Mouse (Mus musculus): ENCODE results near the gene Eml3. TPM values are rescaled to one million over a fixed set of nuclear protein-coding genes. Genes with fewer than 3 reads are reported as not detected.

The Eml3 gene
- polyA plus RNA-seq, 1 experiment from 2014 or later = 7.8 TPM

- no peaks in the 10 kb centered on the region for H3K4me1 ChIP-seq (replicated peaks; ENCODE audit: control insufficient read depth, insufficient read depth, low read length)
- H3K4me3 ChIP-seq (ENCODE audit: low read depth, low read length) = no peak overlapping the region
- no peak overlapping the region for H3K4me2 ChIP-seq (replicated peaks; ENCODE audit: low read depth, low read length)
- H3K36me3 ChIP-seq (ENCODE audit: control insufficient read depth, insufficient read depth, low read length) = peaks cover 39% of the 10 kb centered on the region
- H3K27me3 ChIP-seq (ENCODE audit: control insufficient read depth, insufficient read depth, low read length) = no peaks in the 10 kb centered on the region
- H3K9ac ChIP-seq (ENCODE audit: low read depth, low read length) = no peak overlapping the region
- H3K9me3 ChIP-seq (ENCODE audit: control insufficient read depth, low read length) = no peaks in the 10 kb centered on the region
- DNase-seq (ENCODE audit: low spot score) (no peak), ATAC-seq (ENCODE audit: low FRiP score) (no peak)
- 96% methylated on average over 6 of the region's 6 CpGs for whole genome bisulfite sequencing
- H3K27ac ChIP-seq (ENCODE audit: low read depth, low read length) = no peak overlapping the region
Observed at GRCm38 (mm10) chr19:8908531-8908930, 20.8 kb upstream of the Eml3 start.

- Histone ChIP-seq H3K9me3 (ENCODE audit: control insufficient read depth, low read length) (no peaks in the 10 kb centered on the region), H3K27ac (ENCODE audit: low read depth, low read length) (no peak overlapping the region), H3K4me2 (replicated peaks; ENCODE audit: low read depth, low read length) (no peak overlapping the region), H3K4me3 (ENCODE audit: low read depth, low read length) (no peak overlapping the region), H3K9ac (ENCODE audit: low read depth, low read length) (no peak overlapping the region), H3K27me3 (ENCODE audit: control insufficient read depth, insufficient read depth, low read length) (no peaks in the 10 kb centered on the region), H3K36me3 (ENCODE audit: control insufficient read depth, insufficient read depth, low read length) (peaks cover 45% of the 10 kb centered on the region), H3K4me1 (replicated peaks; ENCODE audit: control insufficient read depth, insufficient read depth, low read length) (no peaks in the 10 kb centered on the region)
- WGBS = 88% methylated on average over 5 of the region's 5 CpGs
- ATAC-seq (ENCODE audit: low FRiP score) (no peak), DNase-seq (ENCODE audit: low spot score) (no peak)
Observed at GRCm38 (mm10) chr19:8911810-8912209, 17.5 kb upstream of the Eml3 start.

- Histone ChIP-seq H3K9me3 (ENCODE audit: control insufficient read depth, low read length) (no peaks in the 10 kb centered on the region), H3K9ac (ENCODE audit: low read depth, low read length) (no peak overlapping the region), H3K4me2 (replicated peaks; ENCODE audit: low read depth, low read length) (no peak overlapping the region), H3K4me1 (replicated peaks; ENCODE audit: control insufficient read depth, insufficient read depth, low read length) (no peaks in the 10 kb centered on the region), H3K4me3 (ENCODE audit: low read depth, low read length) (no peak overlapping the region), H3K36me3 (ENCODE audit: control insufficient read depth, insufficient read depth, low read length) (peaks cover 32% of the 10 kb centered on the region), H3K27ac (ENCODE audit: low read depth, low read length) (no peak overlapping the region), H3K27me3 (ENCODE audit: control insufficient read depth, insufficient read depth, low read length) (no peaks in the 10 kb centered on the region)
- ATAC-seq (ENCODE audit: low FRiP score) (no peak), DNase-seq (ENCODE audit: low spot score) (no peak)
- WGBS = 91% methylated on average over 3 of the region's 3 CpGs
Observed at GRCm38 (mm10) chr19:8914212-8914611, 15.1 kb upstream of the Eml3 start.

- WGBS = 93% methylated on average over 3 of the region's 3 CpGs
- peaks cover 9% of the 10 kb centered on the region; the same call in 1 of the 2 replicates for H3K36me3 ChIP-seq (ENCODE audit: control insufficient read depth, insufficient read depth, low read length)
- ATAC-seq (ENCODE audit: low FRiP score) (no peak), DNase-seq (ENCODE audit: low spot score) (no peak)
- H3K27ac ChIP-seq (ENCODE audit: low read depth, low read length) = no peak overlapping the region
- no peaks in the 10 kb centered on the region; the same call in 1 of the 2 replicates for H3K4me1 ChIP-seq (replicated peaks; ENCODE audit: control insufficient read depth, insufficient read depth, low read length)
- no peak overlapping the region for H3K9ac ChIP-seq (ENCODE audit: low read depth, low read length)
- no peak overlapping the region for H3K4me2 ChIP-seq (replicated peaks; ENCODE audit: low read depth, low read length)
- no peak overlapping the region for H3K4me3 ChIP-seq (ENCODE audit: low read depth, low read length)
- H3K27me3 ChIP-seq (ENCODE audit: control insufficient read depth, insufficient read depth, low read length) = no peaks in the 10 kb centered on the region
- H3K9me3 ChIP-seq (ENCODE audit: control insufficient read depth, low read length) = no peaks in the 10 kb centered on the region
Observed at GRCm38 (mm10) chr19:8919000-8919399, 10.4 kb upstream of the Eml3 start.

GRCm38 (mm10) chr19:8919684-8920072, 9.7 kb upstream of the Eml3 start:
- Histone ChIP-seq H3K27ac (ENCODE audit: low read depth, low read length) (0 out of 2 replicates have a peak overlapping the region, but pooled peaks have one; percentile 80), H3K36me3 (ENCODE audit: control insufficient read depth, insufficient read depth, low read length) (peaks cover 6% of the 10 kb centered on the region; the same call in 1 of the 2 replicates), H3K27me3 (ENCODE audit: control insufficient read depth, insufficient read depth, low read length) (no peaks in the 10 kb centered on the region), H3K4me1 (replicated peaks; ENCODE audit: control insufficient read depth, insufficient read depth, low read length) (no peaks in the 10 kb centered on the region; the same call in 1 of the 2 replicates), H3K9ac (ENCODE audit: low read depth, low read length) (peak overlapping the region; percentile 77), H3K4me2 (replicated peaks; ENCODE audit: low read depth, low read length) (peak overlapping the region; percentile 74), H3K4me3 (ENCODE audit: low read depth, low read length) (peak overlapping the region; percentile 84; the same call in 1 of the 2 replicates), H3K9me3 (ENCODE audit: control insufficient read depth, low read length) (no peaks in the 10 kb centered on the region)
- WGBS = 72% methylated on average over 6 of the region's 6 CpGs
- no peak for ATAC-seq (ENCODE audit: low FRiP score)
- no peak for DNase-seq (ENCODE audit: low spot score)

- ATAC-seq (ENCODE audit: low FRiP score) (peak; percentile 98), DNase-seq (ENCODE audit: low spot score) (peak; percentile 95)
- no peaks in the 10 kb centered on the region for H3K9me3 ChIP-seq (ENCODE audit: control insufficient read depth, low read length)
- 3% methylated on average over 41 of the region's 50 CpGs for WGBS
- no peaks in the 10 kb centered on the region for H3K27me3 ChIP-seq (ENCODE audit: control insufficient read depth, insufficient read depth, low read length)
- H3K4me1 ChIP-seq (replicated peaks; ENCODE audit: control insufficient read depth, insufficient read depth, low read length) = no peaks in the 10 kb centered on the region; the same call in 1 of the 2 replicates
- H3K36me3 ChIP-seq (ENCODE audit: control insufficient read depth, insufficient read depth, low read length) = peaks cover 4% of the 10 kb centered on the region; the same call in 1 of the 2 replicates
- H3K27ac ChIP-seq (ENCODE audit: low read depth, low read length) = peak within 1 kb of the TSS; percentile 80
- H3K9ac ChIP-seq (ENCODE audit: low read depth, low read length) = peak within 1 kb of the TSS; percentile 77
- peak within 1 kb of the TSS; percentile 84 for H3K4me3 ChIP-seq (ENCODE audit: low read depth, low read length)
- H3K4me2 ChIP-seq (replicated peaks; ENCODE audit: low read depth, low read length) = peak within 1 kb of the TSS; percentile 74
Observed at GRCm38 (mm10) chr19:8920073-8920736, 9.1 kb upstream of the Eml3 start, which contains the start of gene B3gat3. B3gat3 (plus strand) TSS chr19:8920374.

GRCm38 (mm10) chr19:8920836-8921291, 8.5 kb upstream of the Eml3 start:
- H3K9me3 ChIP-seq (ENCODE audit: control insufficient read depth, low read length) = no peaks in the 10 kb centered on the region
- H3K27ac ChIP-seq (ENCODE audit: low read depth, low read length) = peak overlapping the region; percentile 80; the same call in 1 of the 2 replicates
- peak overlapping the region; percentile 84 for H3K4me3 ChIP-seq (ENCODE audit: low read depth, low read length)
- H3K36me3 ChIP-seq (ENCODE audit: control insufficient read depth, insufficient read depth, low read length) = peaks cover 4% of the 10 kb centered on the region; the same call in 1 of the 2 replicates
- peak; percentile 47; the same call in 1 of the 2 replicates for ATAC-seq (ENCODE audit: low FRiP score)
- H3K4me1 ChIP-seq (replicated peaks; ENCODE audit: control insufficient read depth, insufficient read depth, low read length) = no peaks in the 10 kb centered on the region; the same call in 1 of the 2 replicates
- H3K4me2 ChIP-seq (replicated peaks; ENCODE audit: low read depth, low read length) = peak overlapping the region; percentile 74
- DNase-seq (ENCODE audit: low spot score) = peak; percentile 52
- 2% methylated on average over 6 of the region's 6 CpGs for WGBS
- no peaks in the 10 kb centered on the region for H3K27me3 ChIP-seq (ENCODE audit: control insufficient read depth, insufficient read depth, low read length)
- peak overlapping the region; percentile 77 for H3K9ac ChIP-seq (ENCODE audit: low read depth, low read length)

- no peak for DNase-seq (ENCODE audit: low spot score)
- no peaks in the 10 kb centered on the region for H3K27me3 ChIP-seq (ENCODE audit: control insufficient read depth, insufficient read depth, low read length)
- 0 out of 2 replicates have a peak overlapping the region, but pooled peaks have one; percentile 4 for H3K9ac ChIP-seq (ENCODE audit: low read depth, low read length)
- H3K4me1 ChIP-seq (replicated peaks; ENCODE audit: control insufficient read depth, insufficient read depth, low read length) = no peaks in the 10 kb centered on the region; the same call in 1 of the 2 replicates
- H3K4me2 ChIP-seq (replicated peaks; ENCODE audit: low read depth, low read length) = peak overlapping the region; percentile 74
- no peaks in the 10 kb centered on the region for H3K9me3 ChIP-seq (ENCODE audit: control insufficient read depth, low read length)
- 73% methylated on average over 9 of the region's 9 CpGs for WGBS
- no peak for ATAC-seq (ENCODE audit: low FRiP score)
- H3K27ac ChIP-seq (ENCODE audit: low read depth, low read length) = no peak overlapping the region
- no peaks in the 10 kb centered on the region for H3K36me3 ChIP-seq (ENCODE audit: control insufficient read depth, insufficient read depth, low read length)
- no peak overlapping the region for H3K4me3 ChIP-seq (ENCODE audit: low read depth, low read length)
Observed at GRCm38 (mm10) chr19:8921741-8922140, 7.6 kb upstream of the Eml3 start.

- Histone ChIP-seq H3K4me3 (ENCODE audit: low read depth, low read length) (no peak overlapping the region), H3K4me1 (replicated peaks; ENCODE audit: control insufficient read depth, insufficient read depth, low read length) (no peaks in the 10 kb centered on the region), H3K36me3 (ENCODE audit: control insufficient read depth, insufficient read depth, low read length) (no peaks in the 10 kb centered on the region), H3K27me3 (ENCODE audit: control insufficient read depth, insufficient read depth, low read length) (no peaks in the 10 kb centered on the region), H3K27ac (ENCODE audit: low read depth, low read length) (no peak overlapping the region), H3K9me3 (ENCODE audit: control insufficient read depth, low read length) (no peaks in the 10 kb centered on the region), H3K4me2 (replicated peaks; ENCODE audit: low read depth, low read length) (no peak overlapping the region), H3K9ac (ENCODE audit: low read depth, low read length) (no peak overlapping the region)
- ATAC-seq (ENCODE audit: low FRiP score) (no peak), DNase-seq (ENCODE audit: low spot score) (no peak)
- 82% methylated on average over 2 of the region's 2 CpGs for WGBS
Observed at GRCm38 (mm10) chr19:8926766-8927165, 2.6 kb upstream of the Eml3 start.

Data from hindbrain, embryonic 11.5 days (tissue).